Mouse (Mus musculus) macrophage (primary cell): ENCODE data around the gene Rad51. TPM values are rescaled to one million over a fixed set of nuclear protein-coding genes. Genes with fewer than 3 reads are reported as not detected.

Experiments
- H3K27ac ChIP-seq: fragments of 350-480 bp; formaldehyde crosslinking; 2 replicates; pipeline ENCODE4 v1.9.0; 2021
- H3K36me3 ChIP-seq: fragments of 350-480 bp; formaldehyde crosslinking; 2 replicates; pipeline ENCODE4 v1.9.0; 2021; ENCODE audit errors: inconsistent target
- H3K4me3 ChIP-seq: fragments of 350-480 bp; formaldehyde crosslinking; 2 replicates; pipeline ENCODE4 v1.9.0; 2021; ENCODE audit errors: inconsistent target
- H3K79me2 ChIP-seq: fragments of 350-480 bp; formaldehyde crosslinking; 2 replicates; pipeline ENCODE4 v1.9.0; 2021; ENCODE audit errors: inconsistent target
- WGBS: methylation state at CpG from one replicate; pipeline ENCODE4 v1.1.7; 2026; ENCODE audit warnings: inconsistent platforms; ENCODE audit not compliant: missing documents; 5-methylcytosine and 5-hydroxymethylcytosine counted together
- polyA plus RNA-seq: library from polyadenylated mRNA; stranded (reverse); fragments of 250-400 nt; gene quantifications from 3 replicates; pipeline ENCODE4 v1.2.4, GENCODE M21; 2018; ENCODE audit warnings: inconsistent platforms

Rad51 gene
- polyA plus RNA-seq, 1 experiment from 2014 or later = 3.7 TPM

- WGBS = 60% methylated on average over 13 of the region's 13 CpGs
- Histone ChIP-seq H3K4me3 (no peak overlapping the region), H3K36me3 (no peaks in the 10 kb centered on the region), H3K79me2 (no peaks in the 10 kb centered on the region), H3K27ac (no peak overlapping the region)
These were observed 60.4 kb downstream of the Rad51 start for GRCm38 (mm10) chr2:119172862-119173576.

DNA sequence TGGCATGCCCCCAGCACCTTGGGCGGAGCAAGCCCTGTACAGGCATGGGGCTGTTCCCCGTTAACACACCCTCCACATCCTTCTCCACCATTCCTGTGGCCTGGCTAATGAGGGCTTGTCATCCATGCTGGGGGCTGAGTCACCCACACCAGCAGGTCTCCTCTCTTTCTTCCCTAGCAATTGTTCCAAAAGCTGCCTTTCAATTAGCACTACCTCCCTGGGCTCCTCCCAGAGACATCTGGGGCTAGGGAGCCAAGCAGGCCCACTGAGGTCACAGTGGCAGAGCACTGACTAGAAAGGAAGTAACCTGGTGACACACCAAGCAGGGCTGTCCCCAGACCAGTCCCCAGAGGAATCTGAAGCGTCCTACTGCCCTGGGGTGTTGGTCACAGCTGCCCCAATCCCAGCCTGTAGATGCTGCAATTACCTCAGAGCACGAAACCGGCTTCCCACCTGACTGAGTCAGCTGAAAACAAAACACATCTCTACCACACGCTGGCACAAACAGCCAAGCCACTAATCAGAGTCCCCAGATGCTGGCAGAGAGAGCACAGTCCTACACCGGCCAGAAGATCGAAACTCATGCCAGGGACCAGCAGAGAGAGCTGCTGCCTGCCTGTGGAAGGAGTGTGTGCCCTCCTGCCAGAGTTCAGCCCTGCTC, 61.5 kb downstream of the Rad51 start, which contains the start of gene Gm14137:
Gene Gm14137 (plus strand): TSS at position 519 of the 661 bp plus-strand sequence.
- H3K79me2 ChIP-seq = no peaks in the 10 kb centered on the region
- WGBS = 85% methylated on average over 8 of the region's 8 CpGs
- peaks cover 8% of the 10 kb centered on the region; the same call in 1 of the 2 replicates for H3K36me3 ChIP-seq
- H3K27ac ChIP-seq = no peak within 1 kb of the TSS
- H3K4me3 ChIP-seq = no peak within 1 kb of the TSS

DNA sequence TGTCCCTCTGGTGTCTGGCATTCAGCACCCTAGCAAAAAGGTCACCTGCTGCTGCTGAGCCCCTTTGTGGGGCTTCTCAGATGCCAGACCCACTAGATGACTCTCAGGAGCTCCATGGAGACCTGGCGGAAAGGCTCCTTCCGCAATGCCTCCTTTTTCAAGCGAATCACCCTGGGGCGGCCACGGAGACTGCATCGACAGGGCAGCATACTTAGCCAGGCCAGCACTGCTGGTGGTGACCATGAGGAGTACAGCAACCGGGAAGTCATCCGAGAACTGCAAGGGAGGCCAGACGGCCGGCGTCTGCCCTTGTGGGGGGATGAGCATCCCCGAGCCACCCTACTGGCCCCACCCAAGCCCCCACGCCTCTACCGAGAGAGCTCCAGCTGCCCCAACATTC, 62.3 kb downstream of the Rad51 start:
- Histone ChIP-seq H3K79me2 (no peaks in the 10 kb centered on the region), H3K4me3 (no peak overlapping the region), H3K36me3 (peaks cover 16% of the 10 kb centered on the region; the same call in 1 of the 2 replicates), H3K27ac (no peak overlapping the region)
- WGBS = 97% methylated on average over 14 of the region's 14 CpGs

GRCm38 (mm10) chr2:119175614-119176013, 63.0 kb downstream of the Rad51 start:
- Histone ChIP-seq H3K79me2 (no peaks in the 10 kb centered on the region), H3K36me3 (peaks cover 23% of the 10 kb centered on the region; the same call in 1 of the 2 replicates), H3K27ac (no peak overlapping the region), H3K4me3 (no peak overlapping the region)
- WGBS = 84% methylated on average over 6 of the region's 6 CpGs

DNA sequence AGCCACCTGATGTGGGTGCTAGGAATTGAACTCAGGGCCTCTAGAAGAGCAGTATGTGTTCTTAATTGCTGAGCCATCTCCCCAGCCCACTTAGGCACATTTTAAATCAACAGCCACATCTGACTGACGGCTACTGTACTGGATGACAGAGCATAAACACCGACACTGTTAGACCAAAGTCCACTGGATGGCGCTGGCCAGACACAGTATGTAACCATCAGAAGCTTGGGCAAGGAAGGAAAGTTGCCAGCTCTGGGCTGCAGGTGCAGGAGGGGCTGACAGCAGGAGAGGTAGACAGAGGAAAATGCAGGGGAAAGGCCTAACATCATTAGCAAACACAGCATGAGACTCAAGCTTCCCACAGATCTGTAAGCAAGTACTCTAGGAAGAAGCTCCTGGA, 64.2 kb downstream of the Rad51 start:
- Histone ChIP-seq H3K36me3 (peaks cover 26% of the 10 kb centered on the region; the same call in 1 of the 2 replicates), H3K27ac (no peak overlapping the region)
- 93% methylated on average over 3 of the region's 3 CpGs for WGBS

GRCm38 (mm10) chr2:119177384-119177939, 64.9 kb downstream of the Rad51 start:
- H3K27ac ChIP-seq = no peak overlapping the region
- H3K36me3 ChIP-seq = peaks cover 26% of the 10 kb centered on the region; the same call in 1 of the 2 replicates
- 83% methylated on average over 5 of the region's 5 CpGs for WGBS
- H3K79me2 ChIP-seq = no peaks in the 10 kb centered on the region
- no peak overlapping the region for H3K4me3 ChIP-seq

More for the DNA sequence above, 64.2 kb downstream of the Rad51 start:
- H3K79me2 ChIP-seq = no peaks in the 10 kb centered on the region
- H3K4me3 ChIP-seq = no peak overlapping the region

DNA sequence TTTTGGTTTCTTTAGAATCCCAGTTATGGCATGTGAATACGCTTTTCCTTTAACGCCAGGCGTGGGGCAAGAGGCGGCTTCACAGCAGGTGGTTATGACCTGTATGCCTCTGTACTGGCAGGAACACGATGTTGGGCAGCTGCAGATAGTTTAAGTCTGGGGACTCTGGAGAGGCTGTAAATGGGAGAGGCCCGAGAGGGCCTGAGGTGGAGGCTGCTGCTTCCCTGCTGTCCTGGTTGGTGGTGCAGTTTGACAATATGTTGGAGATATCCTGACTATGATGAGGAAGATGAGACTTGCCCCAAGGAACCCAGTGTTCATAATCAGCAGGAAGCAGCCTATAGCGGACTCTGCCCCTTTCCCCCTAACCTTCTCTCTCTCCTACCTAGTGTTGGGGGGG, 70.3 kb downstream of the Rad51 start:
- 94% methylated on average over 7 of the region's 7 CpGs for WGBS
- Histone ChIP-seq H3K4me3 (no peak overlapping the region), H3K36me3 (peaks cover 59% of the 10 kb centered on the region; the same call in 1 of the 2 replicates), H3K79me2 (no peaks in the 10 kb centered on the region), H3K27ac (no peak overlapping the region)

GRCm38 (mm10) chr2:119189029-119189710, 76.6 kb downstream of the Rad51 start:
- Histone ChIP-seq H3K79me2 (peaks cover 5% of the 10 kb centered on the region; the same call in 1 of the 2 replicates), H3K4me3 (no peak overlapping the region), H3K27ac (no peak overlapping the region), H3K36me3 (peaks cover 19% of the 10 kb centered on the region; the same call in 1 of the 2 replicates)
- WGBS = 5% methylated on average over 15 of the region's 15 CpGs

GRCm38 (mm10) chr2:119190969-119191368, 78.4 kb downstream of the Rad51 start:
- Histone ChIP-seq H3K27ac (no peak overlapping the region), H3K79me2 (peaks cover 8% of the 10 kb centered on the region; the same call in 1 of the 2 replicates), H3K4me3 (no peak overlapping the region), H3K36me3 (peaks cover 5% of the 10 kb centered on the region; the same call in 1 of the 2 replicates)
- 92% methylated on average over 5 of the region's 5 CpGs for WGBS

GRCm38 (mm10) chr2:119194140-119194539, 81.5 kb downstream of the Rad51 start:
- Histone ChIP-seq H3K27ac (no peak overlapping the region), H3K4me3 (no peak overlapping the region), H3K36me3 (no peaks in the 10 kb centered on the region), H3K79me2 (peaks cover 27% of the 10 kb centered on the region; the same call in 1 of the 2 replicates)
- 98% methylated on average over 5 of the region's 5 CpGs for WGBS

DNA sequence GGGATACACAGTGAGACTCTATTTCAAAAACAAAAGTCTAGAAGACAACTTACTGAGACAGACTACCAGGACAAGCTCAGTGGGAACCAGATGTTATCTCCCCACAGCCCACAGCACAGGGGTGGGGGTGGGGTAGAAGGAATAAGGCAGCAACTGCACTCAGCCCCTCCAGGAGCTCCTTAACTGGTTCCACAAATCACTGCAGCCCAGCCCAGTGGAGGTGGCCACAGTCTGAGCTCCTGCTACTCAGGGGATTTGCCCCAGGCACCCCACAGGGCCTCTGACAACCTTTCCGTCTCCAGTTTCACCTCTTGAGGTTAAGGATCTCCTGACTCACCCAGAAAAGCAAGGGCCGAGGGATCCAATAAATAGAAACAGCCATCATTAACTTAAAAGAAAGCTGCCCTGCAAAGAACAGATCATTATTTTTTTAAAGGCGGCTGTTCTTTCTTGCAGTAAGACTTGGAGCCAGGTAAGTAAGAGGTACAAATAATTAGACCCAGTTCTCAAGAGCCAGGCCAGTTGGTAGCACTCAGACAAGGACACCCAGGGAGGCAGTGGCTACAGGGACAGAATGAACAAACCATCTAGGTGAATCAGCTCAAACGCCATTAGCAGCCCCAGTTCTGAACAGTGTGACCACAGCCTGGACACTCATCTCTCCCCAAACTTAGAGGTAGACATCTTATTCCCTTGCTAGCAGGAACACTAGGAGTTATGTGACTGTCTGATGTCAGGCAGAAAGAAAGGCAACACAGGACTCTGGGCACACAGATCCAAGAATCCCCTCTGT, 83.9 kb downstream of the Rad51 start:
- no peak overlapping the region for H3K27ac ChIP-seq
- no peaks in the 10 kb centered on the region for H3K36me3 ChIP-seq
- peaks cover 47% of the 10 kb centered on the region; the same call in 1 of the 2 replicates for H3K79me2 ChIP-seq
- H3K4me3 ChIP-seq = no peak overlapping the region
- WGBS = 92% methylated on average over 4 of the region's 4 CpGs
